Comparison of ENCODE assay signal across 16 mouse cellular contexts in genomic region chr6:119782416-119782815, GRCm38 (mm10).
"Had no signal": no experiment of that assay in that cellular context is flagged by ENCODE, and none has a peak within 500 bp of the region (broad histone marks: within the 10 kb centered on the region; RNA-seq: fewer than 3 reads in every experiment).

No protein-coding gene starts in this region.

- H3K36me3 ChIP-seq: intestine, embryonic 15.5 days had no signal

- H3K4me2 ChIP-seq: intestine, embryonic 15.5 days; liver, embryonic 11.5 days; liver, embryonic 15.5 days; neural tube, embryonic 15.5 days had no signal

- H3K4me1 ChIP-seq: intestine, embryonic 15.5 days; limb, embryonic 10.5 days; liver, embryonic 15.5 days; midbrain, embryonic 10.5 days; neural tube, embryonic 15.5 days had no signal

- H3K9ac ChIP-seq: intestine, embryonic 15.5 days; liver, embryonic 15.5 days; neural tube, embryonic 15.5 days had no signal

- DNase-seq: kidney, adult 18-20 months; kidney, postnatal 10 days; lung, adult 2 months; lung, postnatal 10 days; lung, postnatal 4 days; midbrain, embryonic 14.5 days; thymus, adult 2 months; thymus, postnatal 4 days had no signal

- H3K27ac ChIP-seq: intestine, embryonic 15.5 days; left cerebral cortex, adult 2 months; limb, embryonic 10.5 days; liver, embryonic 15.5 days; midbrain, embryonic 10.5 days; neural tube, embryonic 15.5 days had no signal

- H3K4me3 ChIP-seq: intestine, embryonic 15.5 days; left cerebral cortex, adult 2 months; limb, embryonic 10.5 days; liver, embryonic 15.5 days; midbrain, embryonic 10.5 days; myocyte; neural tube, embryonic 15.5 days had no signal

- H3K27me3 ChIP-seq: intestine, embryonic 15.5 days; liver, embryonic 15.5 days; neural tube, embryonic 15.5 days had no signal

- ATAC-seq: intestine, embryonic 15.5 days had no signal

- H3K9me3 ChIP-seq: intestine, embryonic 15.5 days; limb, embryonic 10.5 days; liver, embryonic 15.5 days; midbrain, embryonic 10.5 days; neural tube, embryonic 15.5 days had no signal
